19 mouse cellular contexts compared by ENCODE assay signal in genomic region chr9:71916662-71916953, GRCm38 (mm10).
DNase-seq lines count a peak whose midpoint lies in the region; ATAC-seq and TF ChIP-seq lines count a peak whose summit lies in the region.
"Had no signal": no experiment of that assay in that cellular context is flagged by ENCODE, and none has a peak within 500 bp of the region (broad histone marks: within the 10 kb centered on the region; RNA-seq: fewer than 3 reads in every experiment).

No protein-coding gene starts in this region.

- peaks cover 19% of the 10 kb centered on the region for H3K4me1 ChIP-seq in hindbrain, embryonic 12.5 days
- peaks cover 7% of the 10 kb centered on the region; the same call in 1 of the 2 replicates for H3K4me1 ChIP-seq in hindbrain, postnatal 0 days (ENCODE audit: insufficient read depth, low read length)
- H3K4me1 ChIP-seq in neural tube, embryonic 12.5 days = peaks cover 17% of the 10 kb centered on the region
- H3K4me1 ChIP-seq in midbrain, embryonic 11.5 days (ENCODE audit: control insufficient read depth, insufficient read depth, low read length) = peaks cover 27% of the 10 kb centered on the region
- peaks cover 17% of the 10 kb centered on the region for H3K4me1 ChIP-seq in neural tube, embryonic 14.5 days (ENCODE audit: control insufficient read depth, insufficient read depth, low read length)
- H3K4me1 ChIP-seq: limb, embryonic 15.5 days; liver, embryonic 15.5 days had no signal

- no peaks in the 10 kb centered on the region for H3K27me3 ChIP-seq in hindbrain, embryonic 12.5 days
- H3K27me3 ChIP-seq in hindbrain, postnatal 0 days (ENCODE audit: insufficient read depth, low read length) = no peaks in the 10 kb centered on the region
- no peaks in the 10 kb centered on the region for H3K27me3 ChIP-seq in neural tube, embryonic 12.5 days (replicated peaks)
- H3K27me3 ChIP-seq in midbrain, embryonic 11.5 days (ENCODE audit: control insufficient read depth, insufficient read depth, low read length) = no peaks in the 10 kb centered on the region
- H3K27me3 ChIP-seq in neural tube, embryonic 14.5 days (ENCODE audit: control insufficient read depth, insufficient read depth, low read length) = no peaks in the 10 kb centered on the region
- H3K27me3 ChIP-seq: heart, embryonic 15.5 days; limb, embryonic 15.5 days; liver, embryonic 15.5 days; megakaryocyte, embryonic 14.5 days had no signal

- H3K36me3 ChIP-seq in hindbrain, embryonic 12.5 days = no peaks in the 10 kb centered on the region
- no peaks in the 10 kb centered on the region for H3K36me3 ChIP-seq in hindbrain, postnatal 0 days (ENCODE audit: insufficient read depth, low read length)
- no peaks in the 10 kb centered on the region for H3K36me3 ChIP-seq in neural tube, embryonic 12.5 days
- H3K36me3 ChIP-seq in midbrain, embryonic 11.5 days (ENCODE audit: control insufficient read depth, insufficient read depth, low read length) = no peaks in the 10 kb centered on the region
- H3K36me3 ChIP-seq in neural tube, embryonic 14.5 days (ENCODE audit: control insufficient read depth, insufficient read depth, low read length) = no peaks in the 10 kb centered on the region

- no peak for TF ChIP-seq CTCF in hindbrain, postnatal 0 days (IDR thresholded peaks at IDR 0.05; ENCODE audit: low read depth)

- no peak overlapping the region for H3K9ac ChIP-seq in hindbrain, embryonic 12.5 days
- no peak overlapping the region for H3K9ac ChIP-seq in hindbrain, postnatal 0 days (replicated peaks; ENCODE audit: low read length)
- no peak overlapping the region for H3K9ac ChIP-seq in neural tube, embryonic 12.5 days
- H3K9ac ChIP-seq in midbrain, embryonic 11.5 days (ENCODE audit: low read length) = no peak overlapping the region
- H3K9ac ChIP-seq in neural tube, embryonic 14.5 days (replicated peaks; ENCODE audit: low read depth, low read length) = no peak overlapping the region
- H3K9ac ChIP-seq: heart, embryonic 15.5 days; limb, embryonic 15.5 days; liver, embryonic 15.5 days had no signal

- no peaks in the 10 kb centered on the region for H3K9me3 ChIP-seq in hindbrain, embryonic 12.5 days (replicated peaks)
- no peaks in the 10 kb centered on the region for H3K9me3 ChIP-seq in hindbrain, postnatal 0 days (ENCODE audit: low read length)
- no peaks in the 10 kb centered on the region for H3K9me3 ChIP-seq in neural tube, embryonic 12.5 days
- H3K9me3 ChIP-seq in midbrain, embryonic 11.5 days (ENCODE audit: control insufficient read depth, low read length) = no peaks in the 10 kb centered on the region
- H3K9me3 ChIP-seq in neural tube, embryonic 14.5 days (ENCODE audit: control insufficient read depth, low read length) = no peaks in the 10 kb centered on the region
- H3K9me3 ChIP-seq: embryonic facial prominence, embryonic 10.5 days; heart, embryonic 15.5 days; limb, embryonic 15.5 days; liver, embryonic 15.5 days; megakaryocyte, embryonic 14.5 days had no signal

- DNase-seq in hindbrain, postnatal 0 days (ENCODE audit: low spot score) = no peak
- no peak for DNase-seq in neural tube, embryonic 10.5 days (ENCODE audit: extremely low spot score, low spot score)
- DNase-seq in midbrain, embryonic 11.5 days (ENCODE audit: low spot score, missing footprints) = no peak
- DNase-seq in heart, adult 11 months = no peak
- no peak for DNase-seq in ovary, postnatal 14 days (ENCODE audit: low spot score)
- DNase-seq: B cell, adult 2 months; cerebellum, adult 8-10 months; heart, adult 18-20 months; lung, postnatal 10 days; thymus, postnatal 36 days had no signal

- H3K4me3 ChIP-seq in hindbrain, embryonic 12.5 days = no peak overlapping the region
- no peak overlapping the region for H3K4me3 ChIP-seq in hindbrain, postnatal 0 days (ENCODE audit: low read length)
- H3K4me3 ChIP-seq in neural tube, embryonic 12.5 days = no peak overlapping the region
- no peak overlapping the region for H3K4me3 ChIP-seq in midbrain, embryonic 11.5 days (ENCODE audit: low read depth, low read length)
- H3K4me3 ChIP-seq in neural tube, embryonic 14.5 days (ENCODE audit: low read depth, low read length) = no peak overlapping the region
- H3K4me3 ChIP-seq: embryonic facial prominence, embryonic 10.5 days; heart, embryonic 15.5 days; limb, embryonic 15.5 days; liver, embryonic 15.5 days; megakaryocyte, embryonic 14.5 days; myocyte had no signal

- H3K27ac ChIP-seq in hindbrain, embryonic 12.5 days = peak overlapping the region; percentile 76
- no peak overlapping the region for H3K27ac ChIP-seq in hindbrain, postnatal 0 days
- no peak overlapping the region for H3K27ac ChIP-seq in neural tube, embryonic 12.5 days
- peak overlapping the region; percentile 70; the same call in 1 of the 2 replicates for H3K27ac ChIP-seq in midbrain, embryonic 11.5 days (ENCODE audit: low read depth, low read length)
- H3K27ac ChIP-seq in neural tube, embryonic 14.5 days (ENCODE audit: low read depth, low read length) = no peak overlapping the region
- H3K27ac ChIP-seq: embryonic facial prominence, embryonic 10.5 days; heart, embryonic 15.5 days; limb, embryonic 15.5 days; liver, embryonic 15.5 days had no signal

- ATAC-seq in hindbrain, embryonic 12.5 days (ENCODE audit: low FRiP score) = peak; percentile 75
- ATAC-seq in hindbrain, postnatal 0 days = no peak
- ATAC-seq in neural tube, embryonic 12.5 days (ENCODE audit: low FRiP score, low read depth) = no peak; the same call in 1 of the 2 replicates
- peak; percentile 59; the same call in 1 of the 2 replicates for ATAC-seq in midbrain, embryonic 11.5 days (ENCODE audit: low FRiP score)
- peak; percentile 46; the same call in 1 of the 2 replicates for ATAC-seq in neural tube, embryonic 14.5 days (ENCODE audit: low read depth)

- no peak overlapping the region for H3K4me2 ChIP-seq in hindbrain, embryonic 12.5 days (replicated peaks)
- H3K4me2 ChIP-seq in hindbrain, postnatal 0 days (ENCODE audit: low read depth, low read length) = no peak overlapping the region
- H3K4me2 ChIP-seq in neural tube, embryonic 12.5 days (replicated peaks) = 0 out of 2 replicates have a peak overlapping the region, but pooled peaks have one; percentile 17
- H3K4me2 ChIP-seq in midbrain, embryonic 11.5 days = no peak overlapping the region
- H3K4me2 ChIP-seq in neural tube, embryonic 14.5 days (ENCODE audit: low read depth, low read length) = no peak overlapping the region
- H3K4me2 ChIP-seq: heart, embryonic 15.5 days; limb, embryonic 15.5 days; liver, embryonic 15.5 days had no signal

Comparison
In these comparisons a context has a peak if more than half of its experiments do, and no peak if none do; other contexts are left out.
1. ATAC-seq: peak in hindbrain, embryonic 12.5 days (single experiment), midbrain, embryonic 11.5 days (single experiment) and neural tube, embryonic 14.5 days (single experiment); none in hindbrain, postnatal 0 days (single experiment) and neural tube, embryonic 12.5 days (single experiment).
2. H3K27ac ChIP-seq: peak in hindbrain, embryonic 12.5 days (single experiment) and midbrain, embryonic 11.5 days (single experiment); none in hindbrain, postnatal 0 days (single experiment), neural tube, embryonic 12.5 days (single experiment) and neural tube, embryonic 14.5 days (single experiment).